Mouse (Mus musculus): ENCODE results near the gene Mlana.

The Mlana gene

GRCm38 (mm10) chr19:29740661-29741060 is 43.0 kb downstream of the Mlana start:
- no peak for DNase-seq (ENCODE audit: inconsistent age in 2 of 2, low spot score in 1 of 2)

- DNase-seq (ENCODE audit: inconsistent age in 2 of 2, low spot score in 1 of 2) = no peak
Measured at GRCm38 (mm10) chr19:29743531-29743930, 45.9 kb downstream of the Mlana start.

- no peak for DNase-seq (ENCODE audit: inconsistent age in 2 of 2, low spot score in 1 of 2)
Measured at GRCm38 (mm10) chr19:29750994-29751393, 53.4 kb downstream of the Mlana start.

DNA sequence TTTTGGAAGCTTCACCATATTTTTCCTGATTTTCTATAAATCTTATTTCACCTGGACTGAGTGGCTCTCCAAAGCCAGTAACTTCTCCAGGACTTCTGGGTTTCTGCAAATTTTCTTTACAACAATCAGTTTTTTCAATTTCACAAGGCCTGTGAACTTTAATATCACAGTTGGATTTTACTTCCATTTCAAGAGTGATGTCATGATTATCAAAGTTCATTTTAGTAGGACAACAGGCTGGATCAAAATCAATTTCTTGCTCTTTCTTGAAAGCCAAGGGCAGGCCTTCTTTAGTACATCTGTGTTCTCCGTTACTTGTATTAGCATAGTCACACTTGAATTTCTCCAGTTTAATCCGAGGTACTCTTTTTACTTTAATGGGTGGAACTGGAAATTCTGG is 56.3 kb downstream of the Mlana start:
- DNase-seq (ENCODE audit: inconsistent age in 2 of 2, low spot score in 1 of 2) = no peak
